Mouse (Mus musculus) forebrain, embryonic 12.5 days (tissue): Measurements from ENCODE around the gene Clec3a. TPM values are rescaled to one million over a fixed set of nuclear protein-coding genes. Genes with fewer than 3 reads are reported as not detected.

Source experiments
- ATAC-seq: fragments of 200-750 bp; cut with Nextera tagmentation; 2 replicates; pipeline ENCODE4 v1.8.0; 2017; ENCODE audit warnings: moderate TSS enrichment; ENCODE audit not compliant: low FRiP score
- H3K27ac ChIP-seq: fragments of 300-500 bp; sonication (generic); 2 replicates; pipeline ENCODE4 v1.5.1; 2016; ENCODE audit warnings: mild to moderate bottlenecking
- H3K27me3 ChIP-seq: fragments of 300-500 bp; sonication (generic); 2 replicates; pipeline ENCODE4 v1.6.1; 2016; ENCODE audit warnings: mild to moderate bottlenecking
- H3K36me3 ChIP-seq: fragments of 300-500 bp; sonication (generic); replicated peaks from 2 replicates; pipeline ENCODE4 v1.6.1; 2016; ENCODE audit warnings: mild to moderate bottlenecking
- H3K4me1 ChIP-seq: fragments of 300-500 bp; sonication (generic); 2 replicates; pipeline ENCODE4 v1.6.1; 2016
- H3K4me2 ChIP-seq: fragments of 300-500 bp; sonication (generic); 2 replicates; pipeline ENCODE4 v1.6.1; 2016; ENCODE audit warnings: mild to moderate bottlenecking, moderate library complexity
- H3K4me3 ChIP-seq: fragments of 300-500 bp; sonication (generic); replicated peaks from 2 replicates; pipeline ENCODE4 v1.5.1; 2016; ENCODE audit warnings: mild to moderate bottlenecking
- H3K9ac ChIP-seq: fragments of 300-500 bp; sonication (generic); 2 replicates; pipeline ENCODE4 v1.6.1; 2016; ENCODE audit warnings: mild to moderate bottlenecking
- H3K9me3 ChIP-seq: fragments of 300-500 bp; sonication (generic); 2 replicates; pipeline ENCODE4 v1.6.1; 2016
- WGBS: fragments of 180-500 bp; shearing (Covaris S2); methylation state at CpG from one replicate; pipeline ENCODE4 v1.1.7; 2016; 5-methylcytosine and 5-hydroxymethylcytosine counted together
- polyA plus RNA-seq: library from polyadenylated mRNA; unstranded; fragments of >200 nt; fragmentation: Nextera tagmentation; extraction: Ambion mirVana; gene quantifications from 2 replicates; pipeline ENCODE4 v1.2.1, GENCODE M21; 2016

Clec3a gene
- polyA plus RNA-seq, 1 experiment from 2014 or later = not detected

DNA sequence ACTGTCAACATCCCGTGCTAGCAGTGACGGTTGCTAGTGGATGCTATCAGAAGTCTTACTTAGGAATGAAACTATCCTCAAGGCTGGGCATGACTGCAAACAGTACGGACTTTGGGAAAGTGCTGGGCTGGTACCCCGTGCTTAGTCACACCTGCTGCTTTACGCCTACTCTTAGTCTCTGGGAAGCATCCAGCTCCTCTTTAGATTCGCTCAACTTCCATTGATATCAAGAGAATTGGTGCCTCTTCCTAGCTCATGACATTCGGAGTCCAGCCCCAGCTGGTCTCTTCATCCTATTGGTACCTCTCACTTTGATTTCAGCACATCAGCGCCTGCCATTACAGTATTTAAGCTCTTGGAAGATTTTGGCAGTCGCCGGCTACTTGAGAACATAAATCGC is 44.7 kb downstream of the Clec3a start:
- no peak overlapping the region for H3K9ac ChIP-seq
- WGBS = 93% methylated on average over 11 of the region's 11 CpGs
- no peaks in the 10 kb centered on the region for H3K36me3 ChIP-seq
- H3K9me3 ChIP-seq = no peaks in the 10 kb centered on the region
- H3K4me3 ChIP-seq = no peak overlapping the region
- H3K27ac ChIP-seq = no peak overlapping the region
- ATAC-seq = no peak
- H3K4me2 ChIP-seq = no peak overlapping the region
- peaks cover 13% of the 10 kb centered on the region; the same call in 1 of the 2 replicates for H3K4me1 ChIP-seq
- H3K27me3 ChIP-seq = no peaks in the 10 kb centered on the region

DNA sequence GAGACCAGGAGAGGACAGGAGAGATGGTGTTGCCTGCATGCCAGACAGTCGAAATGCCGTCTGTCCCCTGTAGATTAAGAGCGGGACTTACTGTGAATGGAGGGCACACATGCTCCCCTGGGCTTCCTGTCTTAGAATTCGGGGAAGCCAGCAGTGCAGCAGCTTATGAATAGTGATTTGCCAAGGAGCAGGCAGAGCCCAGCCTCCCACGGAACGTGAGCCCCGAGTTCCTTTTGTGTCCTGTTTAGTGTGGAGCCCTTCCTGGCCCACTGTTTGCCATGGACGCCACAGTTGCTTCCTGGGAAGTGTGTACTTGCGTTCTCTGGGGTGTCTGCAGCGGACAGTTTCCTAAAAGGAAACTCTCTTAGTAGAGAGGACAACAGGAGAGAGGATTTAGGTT is 45.4 kb downstream of the Clec3a start:
- H3K4me3 ChIP-seq = no peak overlapping the region
- peaks cover 13% of the 10 kb centered on the region; the same call in 1 of the 2 replicates for H3K4me1 ChIP-seq
- H3K27me3 ChIP-seq = no peaks in the 10 kb centered on the region
- H3K9ac ChIP-seq = no peak overlapping the region
- no peaks in the 10 kb centered on the region for H3K9me3 ChIP-seq
- no peak overlapping the region for H3K27ac ChIP-seq
- no peak overlapping the region for H3K4me2 ChIP-seq
- no peak for ATAC-seq
- no peaks in the 10 kb centered on the region for H3K36me3 ChIP-seq
- WGBS = 70% methylated on average over 10 of the region's 10 CpGs

DNA sequence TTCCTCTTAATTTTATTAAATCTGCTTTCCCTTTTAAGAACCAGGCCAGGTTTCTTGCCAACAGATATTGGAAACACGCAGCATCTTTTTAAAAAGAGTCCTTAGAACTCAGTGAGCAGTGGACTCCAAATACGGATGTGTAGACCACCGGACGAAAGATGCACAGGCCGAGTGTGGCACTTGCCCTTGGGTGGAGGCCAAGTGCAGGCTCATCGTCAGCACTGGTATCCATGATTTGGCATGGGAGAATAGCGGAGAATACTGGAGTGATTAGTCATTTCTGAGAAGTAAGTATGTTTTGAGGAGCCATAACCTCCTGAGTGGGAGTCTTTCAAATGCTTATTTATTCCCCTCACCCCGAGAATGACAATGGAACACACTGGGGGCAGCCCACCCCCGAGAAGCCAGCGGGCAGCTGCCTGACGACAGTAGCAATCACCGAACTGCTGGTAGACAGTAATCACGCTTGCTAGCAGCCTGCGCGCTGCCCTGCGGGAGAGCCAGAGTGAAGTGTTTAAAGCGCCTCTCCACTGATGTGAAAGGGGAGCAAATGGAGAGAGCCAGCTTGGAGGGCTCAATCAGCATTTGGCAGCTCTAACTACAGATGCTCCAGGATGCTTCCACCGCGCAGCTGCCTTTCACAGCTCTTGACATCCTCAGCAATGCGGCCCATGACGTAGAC is 50.8 kb downstream of the Clec3a start:
- 78% methylated on average over 21 of the region's 21 CpGs for WGBS
- Histone ChIP-seq H3K27ac (0 out of 2 replicates have a peak overlapping the region, but pooled peaks have one; percentile 50), H3K36me3 (peaks cover 3% of the 10 kb centered on the region; the same call in 1 of the 2 replicates), H3K27me3 (no peaks in the 10 kb centered on the region), H3K9me3 (0 out of 2 replicates have a peak, but pooled peaks cover 3% of the 10 kb centered on the region), H3K9ac (no peak overlapping the region), H3K4me2 (no peak overlapping the region), H3K4me1 (no peaks in the 10 kb centered on the region), H3K4me3 (no peak overlapping the region)
- peak; percentile 68; the same call in 1 of the 2 replicates for ATAC-seq

DNA sequence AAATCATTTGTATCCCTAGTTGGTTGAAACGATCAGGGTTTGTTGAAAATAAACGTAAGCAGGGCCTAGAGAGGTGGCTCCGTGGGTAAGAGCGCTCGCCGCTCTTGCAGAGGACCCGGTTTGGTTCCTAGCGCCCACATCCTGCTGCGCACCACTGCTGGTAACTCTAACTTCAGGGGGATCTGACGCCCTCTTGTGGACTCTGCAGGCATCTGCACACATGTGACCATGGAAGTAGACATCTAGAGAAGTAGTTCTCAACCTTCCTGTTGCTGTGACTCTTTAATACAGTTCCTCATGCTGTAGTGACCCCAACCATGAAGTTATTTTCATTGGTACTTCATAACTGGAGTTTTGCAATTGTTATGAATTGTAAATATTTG is 51.3 kb downstream of the Clec3a start:
- Histone ChIP-seq H3K36me3 (peaks cover 3% of the 10 kb centered on the region; the same call in 1 of the 2 replicates), H3K4me2 (no peak overlapping the region), H3K27me3 (no peaks in the 10 kb centered on the region), H3K27ac (no peak overlapping the region), H3K4me3 (no peak overlapping the region), H3K9me3 (0 out of 2 replicates have a peak, but pooled peaks cover 3% of the 10 kb centered on the region), H3K9ac (no peak overlapping the region), H3K4me1 (no peaks in the 10 kb centered on the region)
- WGBS = 90% methylated on average over 10 of the region's 10 CpGs
- ATAC-seq = no peak

DNA sequence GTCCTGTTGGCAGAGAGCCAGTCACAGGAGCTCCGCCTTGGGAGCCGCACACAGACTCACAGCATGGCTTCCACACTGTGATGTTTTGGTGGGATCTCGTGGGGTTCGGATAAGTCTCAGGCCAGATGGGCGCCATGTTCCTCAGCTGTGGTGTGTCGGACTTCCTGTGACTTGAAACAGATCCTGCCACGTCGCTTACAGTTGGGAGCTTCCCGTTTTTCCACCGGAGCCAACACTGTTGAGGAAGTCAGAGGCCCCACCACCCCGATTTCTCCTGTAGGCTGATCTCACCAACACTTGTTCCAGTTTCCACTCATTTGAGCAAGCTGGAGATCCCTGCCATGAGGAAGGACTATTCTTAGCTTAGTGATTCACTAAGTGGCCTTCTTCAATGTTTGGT is 55.7 kb downstream of the Clec3a start:
- H3K27me3 ChIP-seq = no peaks in the 10 kb centered on the region
- H3K36me3 ChIP-seq = peaks cover 3% of the 10 kb centered on the region; the same call in 1 of the 2 replicates
- no peak overlapping the region for H3K4me2 ChIP-seq
- WGBS = 94% methylated on average over 11 of the region's 11 CpGs
- no peak overlapping the region for H3K4me3 ChIP-seq
- no peak overlapping the region for H3K27ac ChIP-seq
- H3K4me1 ChIP-seq = no peaks in the 10 kb centered on the region
- no peak overlapping the region for H3K9ac ChIP-seq
- no peak for ATAC-seq
- 0 out of 2 replicates have a peak, but pooled peaks cover 3% of the 10 kb centered on the region for H3K9me3 ChIP-seq

Other genes with a start within 250 kb of the Clec3a start
- 15.9 and 16.0 TPM in 2 replicates for gene Vat1l, start 212.5 kb upstream of the Clec3a start, polyA plus RNA-seq
- gene Wwox, start 21.6 kb downstream of the Clec3a start, polyA plus RNA-seq = 12.7 and 14.3 TPM in 2 replicates